Mouse (Mus musculus): ENCODE measurements around the gene Mpp4. TPM values are rescaled to one million over a fixed set of nuclear protein-coding genes. Genes with fewer than 3 reads are reported as not detected.

Gene Mpp4
- total RNA-seq (2021) = under 1 TPM; 0.08 to 0.23 TPM

GRCm38 (mm10) chr1:59163030-59163461 is at the start of gene Mpp4:
Gene Mpp4, minus strand, starts transcription at chr1:59163389.
- intact Hi-C loops (cut with DNase I) = no loop called here

DNA sequence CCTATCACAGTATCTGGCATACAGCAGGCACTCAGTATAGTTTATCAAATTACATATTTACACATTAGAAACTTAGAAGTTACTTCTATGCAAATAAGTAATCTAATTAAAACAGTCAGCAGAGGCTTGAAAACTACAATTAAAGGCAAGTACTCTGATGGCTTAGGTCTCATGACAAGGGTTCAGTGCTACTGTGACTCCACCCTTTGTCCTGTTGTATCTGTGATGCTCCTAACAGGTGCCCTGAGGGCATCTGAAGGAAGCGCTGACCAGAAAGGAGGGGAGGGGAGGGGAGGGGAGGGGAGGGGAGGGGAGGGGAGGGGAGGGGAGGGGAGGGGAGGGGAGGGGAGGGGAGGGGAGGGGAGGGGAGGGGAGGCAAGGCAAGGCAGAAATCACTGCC is 49.8 kb upstream of the Mpp4 start:
- DNase-seq (ENCODE audit: low spot score) = no peak
- intact Hi-C loops (cut with DNase I) = no loop called here

More at GRCm38 (mm10) chr1:59163030-59163461, at the start of gene Mpp4:
- DNase-seq (ENCODE audit: low spot score) = no peak

DNA sequence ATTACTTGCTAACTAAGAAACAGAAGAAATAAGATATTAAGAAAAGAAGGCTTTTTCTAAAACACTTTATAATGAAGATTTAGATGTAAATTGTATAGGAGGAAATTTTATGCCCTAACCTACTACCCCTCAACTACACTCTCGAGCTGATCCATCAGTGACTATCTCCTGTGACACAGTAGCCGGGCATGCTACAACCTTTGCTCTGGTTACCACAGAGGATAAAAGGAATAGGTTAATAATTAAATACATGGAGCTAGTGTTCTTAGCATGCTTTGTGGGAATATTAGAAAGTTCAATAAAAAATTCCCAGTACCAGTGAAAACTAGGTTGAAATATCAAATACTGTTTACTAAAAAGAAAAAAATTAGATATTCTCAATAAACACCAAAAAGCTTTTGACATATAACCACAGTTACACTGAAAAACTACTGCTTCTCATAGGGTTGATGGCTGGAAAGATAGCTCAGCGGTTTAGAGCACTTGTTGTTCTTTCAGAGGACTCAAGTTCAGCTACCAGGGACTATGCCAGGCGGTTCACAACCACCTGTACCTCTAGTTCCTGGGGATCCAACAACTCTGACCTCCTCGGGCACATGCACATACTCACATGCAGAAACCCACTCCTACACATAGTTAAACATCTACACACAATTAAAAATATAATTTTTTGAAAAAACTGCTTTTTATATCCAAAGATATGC is 49.0 kb upstream of the Mpp4 start:
- no peak for DNase-seq (ENCODE audit: low spot score)
- intact Hi-C loops (cut with DNase I) = no loop called here

DNA sequence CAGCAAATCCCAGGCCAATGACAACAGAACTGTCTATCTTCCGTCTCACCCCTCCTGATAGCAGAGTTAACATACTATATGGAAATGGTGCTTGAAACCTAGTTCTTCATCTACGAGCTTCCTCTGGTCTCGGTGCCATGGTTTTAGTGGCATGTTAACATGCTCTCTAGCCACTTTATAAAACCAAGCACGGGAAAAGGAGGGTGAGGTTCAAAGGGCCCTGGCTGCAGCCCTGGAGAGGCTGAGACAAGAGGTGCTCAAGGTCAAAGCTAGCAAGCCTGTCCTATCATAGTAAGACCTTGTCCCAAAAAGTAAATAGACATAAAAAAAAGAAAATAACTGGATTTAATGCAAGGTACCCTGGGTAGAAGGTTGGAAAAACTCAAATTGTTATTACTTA is 48.5 kb upstream of the Mpp4 start:
- DNase-seq (ENCODE audit: low spot score) = no peak
- intact Hi-C loops (cut with DNase I) = no loop called here

DNA sequence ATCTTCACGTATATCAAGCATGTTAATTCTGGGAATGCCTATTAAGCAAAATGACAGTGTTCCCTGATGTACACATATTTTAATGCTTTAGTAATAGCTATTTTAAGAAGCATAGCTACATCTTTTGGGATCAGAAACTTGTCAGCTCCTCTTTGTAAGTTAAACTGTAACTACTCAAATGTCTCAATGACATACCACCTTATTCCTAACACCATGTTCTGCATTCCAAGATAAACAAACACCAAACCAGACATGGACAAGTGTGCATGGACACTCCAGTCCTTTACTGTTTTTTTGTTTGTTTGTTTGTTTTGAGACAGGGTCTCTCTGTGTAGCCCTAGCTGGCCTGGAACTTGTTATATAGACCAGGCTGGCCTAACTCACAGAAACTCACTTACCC is 45.1 kb upstream of the Mpp4 start:
- intact Hi-C loops (cut with DNase I) = no loop called here
- no peak for DNase-seq (ENCODE audit: low spot score)

GRCm38 (mm10) chr1:59204489-59204888 is 41.3 kb upstream of the Mpp4 start:
- intact Hi-C loops (cut with DNase I) = no loop called here
- no peak for DNase-seq (ENCODE audit: low spot score)

GRCm38 (mm10) chr1:59202367-59202766 is 39.2 kb upstream of the Mpp4 start:
- intact Hi-C loops (cut with DNase I) = no loop called here
- DNase-seq (ENCODE audit: low spot score) = no peak

DNA sequence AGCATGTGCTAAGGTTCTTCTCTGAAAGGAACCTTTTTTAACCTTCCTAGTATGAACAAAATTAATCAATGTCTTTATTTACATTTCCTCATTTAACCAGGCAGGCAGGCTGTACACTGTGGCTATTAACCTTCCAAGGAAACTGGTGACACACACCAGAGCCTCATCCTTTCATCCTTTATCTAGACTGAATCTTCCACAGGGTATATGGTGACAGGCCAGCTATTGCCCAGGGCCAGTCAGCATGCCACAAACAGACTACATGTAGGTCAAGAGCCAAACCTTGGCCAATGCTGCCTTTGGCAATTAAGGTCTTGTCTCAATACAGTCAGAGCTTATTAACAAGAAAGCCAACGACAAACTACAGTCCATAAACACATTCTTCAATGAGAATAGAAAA is 38.4 kb upstream of the Mpp4 start:
- intact Hi-C loops (cut with DNase I) = no loop called here
- DNase-seq (ENCODE audit: low spot score) = no peak

- no peak for DNase-seq (ENCODE audit: low spot score)
- intact Hi-C loops (cut with DNase I) = no loop called here
Observed at GRCm38 (mm10) chr1:59200960-59201359, 37.8 kb upstream of the Mpp4 start.

GRCm38 (mm10) chr1:59194979-59195378 is 31.8 kb upstream of the Mpp4 start:
- DNase-seq (ENCODE audit: low spot score) = no peak
- intact Hi-C loops (cut with DNase I) = no loop called here

- DNase-seq (ENCODE audit: low spot score) = no peak
- intact Hi-C loops (cut with DNase I) = no loop called here
Observed at GRCm38 (mm10) chr1:59187786-59188185, 24.6 kb upstream of the Mpp4 start.

GRCm38 (mm10) chr1:59186317-59186716 is 23.1 kb upstream of the Mpp4 start:
- intact Hi-C loops (cut with DNase I) = no loop called here
- DNase-seq (ENCODE audit: low spot score) = no peak

- intact Hi-C loops (cut with DNase I) = no loop called here
- no peak for DNase-seq (ENCODE audit: low spot score)
Observed at GRCm38 (mm10) chr1:59185410-59185809, 22.2 kb upstream of the Mpp4 start.

GRCm38 (mm10) chr1:59183045-59183444 is 19.9 kb upstream of the Mpp4 start:
- DNase-seq (ENCODE audit: low spot score) = no peak
- intact Hi-C loops (cut with DNase I) = no loop called here

- no peak for DNase-seq (ENCODE audit: low spot score)
- intact Hi-C loops (cut with DNase I) = no loop called here
Observed at GRCm38 (mm10) chr1:59182373-59182772, 19.2 kb upstream of the Mpp4 start.

GRCm38 (mm10) chr1:59180003-59180402 is 16.8 kb upstream of the Mpp4 start:
- no peak for DNase-seq (ENCODE audit: low spot score)
- intact Hi-C loops (cut with DNase I) = no loop called here

DNA sequence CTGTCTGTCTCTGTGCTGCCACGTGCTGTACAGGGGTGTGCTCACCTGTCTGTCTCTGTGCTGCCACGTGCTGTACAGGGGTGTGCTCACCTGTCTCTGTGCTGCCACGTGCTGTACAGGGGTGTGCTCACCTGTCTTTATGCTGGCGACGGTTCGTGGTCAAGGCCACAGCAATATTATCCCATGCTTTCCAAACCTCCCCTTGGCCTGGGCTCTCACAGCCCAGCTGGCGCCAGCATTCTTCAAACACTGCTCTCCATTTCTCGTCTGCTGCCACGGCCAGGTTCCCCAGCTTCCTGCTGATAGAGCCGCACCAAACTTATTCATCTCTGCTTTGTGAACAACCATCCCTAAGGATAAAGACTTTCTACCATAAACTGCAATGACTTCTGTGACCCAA is 15.2 kb upstream of the Mpp4 start:
- DNase-seq (ENCODE audit: low spot score) = no peak
- intact Hi-C loops (cut with DNase I) = no loop called here

- intact Hi-C loops (cut with DNase I) = no loop called here
Observed at GRCm38 (mm10) chr1:59174514-59175373, 11.6 kb upstream of the Mpp4 start.

GRCm38 (mm10) chr1:59173023-59173422 is 9.8 kb upstream of the Mpp4 start:
- intact Hi-C loops (cut with DNase I) = no loop called here
- DNase-seq (ENCODE audit: low spot score) = no peak

More at GRCm38 (mm10) chr1:59174514-59175373, 11.6 kb upstream of the Mpp4 start:
- DNase-seq (ENCODE audit: low spot score) = no peak

GRCm38 (mm10) chr1:59171875-59172274 is 8.7 kb upstream of the Mpp4 start:
- intact Hi-C loops (cut with DNase I) = no loop called here
- DNase-seq (ENCODE audit: low spot score) = no peak

- DNase-seq (ENCODE audit: low spot score) = no peak
- intact Hi-C loops (cut with DNase I) = no loop called here
Observed at GRCm38 (mm10) chr1:59170290-59170689, 7.1 kb upstream of the Mpp4 start.
